Mouse (Mus musculus) forebrain, embryonic 11.5 days (tissue): Measurements from ENCODE around the gene Gm16429. TPM values are rescaled to one million over a fixed set of nuclear protein-coding genes. Genes with fewer than 3 reads are reported as not detected.
"Not testable (repeated sequence)": the region's sequence is repeated elsewhere in the genome, so short reads cannot be mapped to it uniquely, and the experiment has no call there.

Experiments used
- ATAC-seq: fragments of 200-750 bp; cut with Nextera tagmentation; replicated peaks from 2 replicates; pipeline ENCODE4 v1.8.0; 2017; ENCODE audit warnings: moderate TSS enrichment; ENCODE audit not compliant: low FRiP score
- DNase-seq: peaks from one replicate; pipeline ENCODE4 v3.0.0-alpha.2; 2017; ENCODE audit warnings: low spot score
- H3K27ac ChIP-seq: fragments of 300-500 bp; sonication (generic); 2 replicates; pipeline ENCODE4 v1.5.1; 2014; ENCODE audit warnings: low read depth, low read length
- H3K27me3 ChIP-seq: fragments of 300-500 bp; sonication (generic); 2 replicates; pipeline ENCODE4 v1.6.1; 2014; ENCODE audit warnings: mild to moderate bottlenecking, low read length, mixed read lengths; ENCODE audit not compliant: control insufficient read depth, insufficient read depth
- H3K36me3 ChIP-seq: fragments of 300-500 bp; sonication (generic); 2 replicates; pipeline ENCODE4 v1.6.1; 2014; ENCODE audit warnings: mild to moderate bottlenecking, low read length, moderate library complexity, mixed read lengths; ENCODE audit not compliant: control insufficient read depth, insufficient read depth
- H3K4me1 ChIP-seq: fragments of 300-500 bp; sonication (generic); replicated peaks from 2 replicates; pipeline ENCODE4 v1.6.1; 2014; ENCODE audit warnings: low read length, mixed read lengths; ENCODE audit not compliant: control insufficient read depth, insufficient read depth
- H3K4me2 ChIP-seq: fragments of 300-500 bp; sonication (generic); 2 replicates; pipeline ENCODE4 v1.6.1; 2014; ENCODE audit warnings: low read depth, mild to moderate bottlenecking, low read length, moderate library complexity, mixed read lengths; ENCODE audit not compliant: severe bottlenecking
- H3K4me3 ChIP-seq: fragments of 300-500 bp; sonication (generic); 2 replicates; pipeline ENCODE4 v1.5.1; 2014; ENCODE audit warnings: low read depth, low read length
- H3K9ac ChIP-seq: fragments of 300-500 bp; sonication (generic); 2 replicates; pipeline ENCODE4 v1.6.1; 2014; ENCODE audit warnings: low read length
- H3K9me3 ChIP-seq: fragments of 300-500 bp; sonication (generic); 2 replicates; pipeline ENCODE4 v1.6.1; 2016; ENCODE audit warnings: low read length, mixed read lengths; ENCODE audit not compliant: control insufficient read depth
- WGBS: fragments of 180-500 bp; shearing (Covaris S2); extraction: QIAGEN DNeasy Blood & Tissue Kit; methylation state at CpG from one replicate; pipeline ENCODE4 v1.1.7; 2014; 5-methylcytosine and 5-hydroxymethylcytosine counted together
- polyA plus RNA-seq: library from polyadenylated mRNA; unstranded; fragments of >200 nt; fragmentation: Nextera tagmentation; extraction: Ambion mirVana; gene quantifications from 2 replicates; pipeline ENCODE4 v1.2.1, GENCODE M21; 2014

Gm16429 gene
- polyA plus RNA-seq, result not detected in 2 replicates

DNA sequence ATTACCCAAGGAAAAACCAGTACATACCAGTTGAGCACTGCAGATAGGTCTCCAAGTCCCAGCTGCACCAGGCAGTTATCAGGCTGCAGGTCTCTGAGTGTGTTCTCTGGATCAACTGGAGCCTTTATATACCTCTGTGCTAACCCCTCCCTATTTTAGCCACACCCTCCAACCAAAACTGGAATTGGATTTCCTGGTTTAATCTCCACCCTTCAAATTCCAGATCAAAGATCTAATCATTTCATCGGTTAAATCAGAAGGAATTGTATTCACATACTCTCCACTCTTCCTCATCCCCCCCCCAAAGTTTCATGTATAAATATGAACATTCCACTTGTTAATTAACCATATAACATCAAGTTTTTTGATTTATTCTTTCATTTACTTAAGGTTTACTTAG is at the start of gene Gm16429:
TSS of gene Gm16429 (minus strand) at position 101 of the 400 bp plus-strand sequence.
- not testable (repeated sequence) for H3K4me1 ChIP-seq, H3K9me3 ChIP-seq, H3K27ac ChIP-seq, H3K4me3 ChIP-seq, H3K4me2 ChIP-seq, H3K9ac ChIP-seq, H3K36me3 ChIP-seq, H3K27me3 ChIP-seq, DNase-seq, ATAC-seq
- WGBS, result no CpG with 5 or more reads among the region's 1 CpGs

Other genes starting within 250 kb of the Gm16429 start
- not detected in 2 replicates for gene Gm7792, start 85.3 kb downstream of the Gm16429 start, polyA plus RNA-seq
- not detected in 2 replicates for gene BC061212, start 141.5 kb upstream of the Gm16429 start, polyA plus RNA-seq
- not detected in 2 replicates for gene Gm6351, start 147.3 kb upstream of the Gm16429 start, polyA plus RNA-seq